Mouse (Mus musculus): ENCODE data around the gene Birc2.

Gene Birc2

DNA sequence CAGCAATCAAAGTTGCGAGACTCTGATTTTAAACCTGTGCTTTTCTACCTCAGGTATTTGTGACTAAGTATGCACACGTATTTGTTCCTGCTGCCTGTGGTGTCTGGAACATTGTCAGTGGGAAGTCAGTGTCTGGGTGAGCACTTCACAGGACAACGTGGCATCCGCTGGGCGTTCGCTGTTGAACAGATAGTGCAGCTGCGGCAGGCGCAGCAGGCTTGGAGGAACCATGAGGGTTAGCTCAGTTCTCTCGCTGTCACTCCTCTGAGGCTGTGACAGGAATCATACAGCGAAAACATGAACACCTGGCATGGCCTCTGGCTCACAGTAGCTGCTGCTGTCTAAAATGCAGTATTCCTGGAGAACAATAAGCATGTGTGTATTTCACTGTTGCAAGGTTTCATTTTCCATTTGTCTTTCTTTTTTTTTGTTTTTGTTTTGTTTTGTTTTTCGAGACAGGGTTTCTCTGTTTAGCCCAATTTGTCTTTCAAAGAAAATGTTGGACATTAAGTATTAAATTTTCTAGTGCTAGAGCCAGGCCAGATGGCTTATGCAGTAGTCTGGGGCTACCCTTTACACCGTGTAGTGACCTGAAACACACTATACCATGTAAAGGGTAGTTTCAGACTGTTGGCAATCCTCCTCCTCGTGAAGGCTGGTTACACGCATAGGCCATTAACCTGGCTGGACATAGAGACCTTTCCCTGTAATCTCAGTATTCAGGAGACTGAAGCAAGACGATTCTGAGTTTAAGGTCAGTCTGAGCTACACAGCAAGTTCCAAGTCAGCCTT is 52.8 kb downstream of the Birc2 start:
- no peak for DNase-seq

DNA sequence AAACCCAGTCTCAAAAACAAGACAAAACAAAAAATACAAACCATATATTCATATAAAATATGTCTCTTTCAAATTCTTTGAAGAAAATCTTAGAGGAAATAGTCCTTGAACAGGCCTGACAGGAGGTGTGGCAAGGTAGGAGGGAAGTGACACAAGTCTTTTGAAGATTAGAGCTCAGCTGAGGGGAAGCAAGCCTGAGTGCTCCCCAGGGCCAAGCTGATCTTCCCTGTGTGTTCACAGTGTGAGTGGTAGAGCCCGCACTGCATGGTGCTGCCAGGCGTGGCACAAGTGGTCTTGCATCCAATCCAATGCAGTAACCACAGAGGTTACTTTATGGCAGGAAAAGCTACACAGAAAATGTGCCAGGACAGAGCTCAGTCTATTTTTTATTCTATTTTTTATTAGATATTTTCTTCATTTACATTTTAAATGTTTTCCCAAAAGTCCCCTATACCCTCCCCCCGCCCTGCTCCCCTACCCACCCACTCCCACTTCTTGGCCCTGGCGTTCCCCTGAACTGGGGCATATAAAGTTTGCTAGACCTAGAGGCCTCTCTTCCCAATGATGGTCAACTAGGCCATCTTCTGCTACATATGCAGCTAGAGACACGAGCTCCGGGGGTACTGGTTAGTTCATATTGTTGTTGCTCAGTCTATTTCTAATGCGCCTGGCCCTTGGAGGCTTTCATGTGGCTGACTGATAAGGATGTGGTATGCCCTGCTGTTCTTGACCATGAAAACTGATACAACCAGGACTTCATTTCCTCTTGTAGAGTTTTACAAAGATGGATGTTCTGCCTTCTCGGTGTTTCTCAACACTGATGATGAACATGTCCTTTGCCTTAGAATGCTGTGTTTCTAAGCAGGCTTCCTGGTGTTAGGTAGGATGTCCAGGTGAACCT is 56.4 kb downstream of the Birc2 start:
- DNase-seq = no peak

DNA sequence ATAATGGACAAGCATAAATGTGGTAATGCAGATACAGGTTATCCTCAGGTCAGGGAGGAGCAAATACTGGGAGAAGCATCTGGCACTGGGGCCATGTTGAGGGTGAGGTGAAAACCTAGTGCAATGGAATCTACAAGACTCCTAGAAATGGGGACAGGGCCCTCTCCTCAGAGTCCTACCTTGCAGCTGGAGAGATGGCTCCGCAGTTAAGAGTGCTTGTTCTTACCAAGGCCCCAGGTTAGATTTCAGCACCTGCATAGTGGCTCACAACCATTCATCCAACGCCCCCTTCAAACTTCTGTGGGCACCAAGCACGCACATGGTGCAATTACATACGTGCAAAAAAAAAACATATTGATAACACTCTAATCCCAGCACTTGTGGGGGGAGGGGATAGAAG is 57.1 kb downstream of the Birc2 start:
- DNase-seq = no peak

DNA sequence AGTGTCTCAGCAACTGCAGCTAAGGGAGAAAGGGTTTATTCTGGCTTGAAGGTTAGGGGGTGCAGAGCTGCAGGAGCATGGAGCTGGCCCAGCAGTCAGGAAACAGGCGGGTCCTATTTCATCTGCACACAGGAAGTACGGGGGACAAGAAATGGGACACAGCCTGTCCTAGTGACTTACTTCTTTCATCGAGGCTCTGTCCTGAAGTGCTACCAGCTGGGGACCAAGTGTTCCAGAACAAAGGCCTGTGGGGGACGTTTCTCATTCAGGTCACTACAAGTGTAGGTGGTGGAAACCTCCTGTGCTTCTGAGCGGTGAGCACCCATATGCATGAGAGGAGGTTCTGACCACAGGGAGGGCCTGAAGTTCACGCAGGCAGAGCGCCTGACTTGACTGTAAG is 58.1 kb downstream of the Birc2 start:
- no peak for DNase-seq

DNA sequence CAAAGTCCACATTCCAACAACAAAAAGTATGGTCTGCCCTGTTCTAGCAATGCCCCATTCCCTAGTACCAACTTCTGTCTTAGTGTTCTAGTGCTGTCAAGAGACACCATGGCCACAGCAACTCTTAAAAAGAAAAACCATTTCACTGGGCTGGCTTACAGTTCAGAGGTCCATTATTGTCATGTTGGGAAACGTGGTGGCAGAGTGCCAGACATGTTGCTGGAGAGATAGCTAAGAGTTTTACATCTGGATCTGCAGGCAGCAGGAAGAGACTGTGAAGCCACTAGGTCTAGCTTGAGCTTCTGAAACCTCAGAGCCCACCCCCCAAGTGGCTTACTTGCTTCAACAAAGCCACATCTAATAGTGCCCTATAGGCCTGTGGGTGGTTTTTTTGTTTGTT is 59.2 kb downstream of the Birc2 start:
- DNase-seq = no peak

DNA sequence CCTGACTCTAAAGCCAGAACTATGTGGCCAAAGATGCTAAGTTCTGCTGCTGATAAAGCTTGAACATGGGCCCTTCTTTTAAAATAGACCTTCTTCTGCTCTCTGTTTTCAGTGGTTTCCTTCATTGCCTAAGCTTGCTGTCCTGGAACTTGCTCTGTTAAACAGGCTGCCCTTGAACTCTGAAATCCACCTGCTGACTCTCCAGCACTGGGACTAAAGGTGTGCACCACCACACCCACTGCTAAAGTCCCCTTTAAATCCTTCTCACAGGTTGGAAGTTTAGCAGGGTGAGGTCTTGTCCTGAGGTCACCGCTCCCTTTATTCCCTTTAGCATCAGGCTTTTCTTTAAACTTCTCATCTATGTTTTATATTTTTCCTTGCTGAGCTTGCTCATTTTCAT is 59.9 kb downstream of the Birc2 start:
- no peak for DNase-seq

DNA sequence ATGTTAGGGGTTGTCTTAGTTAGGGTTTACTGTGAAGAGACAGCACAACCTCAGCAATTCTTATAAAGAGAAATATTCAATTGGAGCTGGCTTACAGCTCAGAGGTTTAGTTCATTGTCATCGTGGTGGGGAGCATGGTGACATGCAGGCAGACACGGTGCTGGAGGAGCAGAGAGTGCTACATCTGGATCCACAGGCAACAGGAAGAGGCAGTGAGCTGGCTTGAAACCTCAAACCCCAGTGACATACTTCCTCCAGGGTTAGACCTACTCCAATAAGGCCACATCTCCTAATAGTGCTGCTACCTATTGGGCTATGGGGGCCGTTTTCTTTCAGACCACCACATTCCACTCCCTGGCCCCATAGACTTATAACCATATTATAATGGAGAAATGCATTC is 60.9 kb downstream of the Birc2 start:
- no peak for DNase-seq

DNA sequence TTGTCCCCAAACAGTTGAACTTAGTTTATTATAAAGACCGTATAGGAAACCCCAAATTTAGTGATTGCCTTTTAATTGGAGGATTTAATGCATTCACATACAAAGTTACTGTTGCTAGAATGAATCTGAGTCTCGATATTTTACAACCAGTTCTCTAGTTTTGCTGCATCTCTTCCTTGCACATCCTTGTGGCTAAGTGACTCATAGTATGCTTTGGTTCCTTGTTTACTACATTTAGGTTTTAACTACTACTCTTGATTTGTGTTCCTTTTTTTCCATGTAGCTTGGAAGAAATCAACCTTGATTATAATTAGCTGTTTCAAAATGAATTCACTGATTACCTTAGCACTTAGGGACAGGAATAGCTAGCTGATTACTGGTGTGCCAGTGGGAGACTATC is 61.9 kb downstream of the Birc2 start:
- no peak for DNase-seq

DNA sequence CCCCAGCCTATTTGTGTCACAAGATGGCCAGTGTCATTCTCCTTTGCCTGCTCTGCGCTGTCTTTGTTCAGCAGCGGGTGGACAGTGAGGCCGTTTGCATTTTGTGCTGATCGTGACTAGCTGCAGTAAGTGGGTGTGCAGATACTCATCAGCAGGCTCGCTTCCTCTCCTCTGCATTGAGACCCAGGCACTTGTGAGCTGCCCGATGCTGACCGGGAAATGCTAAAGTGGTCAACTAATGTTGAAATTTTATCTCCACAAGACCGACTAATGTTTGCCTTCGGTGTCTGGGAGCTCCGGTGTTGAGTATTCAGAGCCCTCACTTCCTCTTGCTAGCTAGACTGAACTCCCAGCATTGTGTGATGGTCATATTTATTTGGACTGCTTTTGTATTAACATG is 62.3 kb downstream of the Birc2 start:
- DNase-seq = no peak

DNA sequence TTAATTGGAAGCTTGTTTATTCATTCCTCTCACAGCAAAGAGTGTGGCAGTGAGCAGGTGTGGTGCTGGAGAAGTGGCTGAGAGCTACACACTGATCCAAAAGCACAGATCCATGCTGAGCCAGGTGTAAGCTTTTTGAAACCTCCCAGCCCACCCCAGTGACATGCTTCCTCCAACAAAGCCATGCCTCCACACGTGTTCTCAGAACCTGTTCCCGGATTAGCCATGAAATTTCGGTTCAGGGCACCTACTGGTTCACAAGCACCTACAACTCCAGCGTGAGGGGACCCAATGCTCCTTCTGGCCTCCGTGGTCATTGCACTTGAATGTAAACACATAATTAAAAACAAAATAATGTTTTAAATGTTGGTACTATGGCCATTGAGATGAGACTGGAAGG is 63.2 kb downstream of the Birc2 start:
- no peak for DNase-seq

DNA sequence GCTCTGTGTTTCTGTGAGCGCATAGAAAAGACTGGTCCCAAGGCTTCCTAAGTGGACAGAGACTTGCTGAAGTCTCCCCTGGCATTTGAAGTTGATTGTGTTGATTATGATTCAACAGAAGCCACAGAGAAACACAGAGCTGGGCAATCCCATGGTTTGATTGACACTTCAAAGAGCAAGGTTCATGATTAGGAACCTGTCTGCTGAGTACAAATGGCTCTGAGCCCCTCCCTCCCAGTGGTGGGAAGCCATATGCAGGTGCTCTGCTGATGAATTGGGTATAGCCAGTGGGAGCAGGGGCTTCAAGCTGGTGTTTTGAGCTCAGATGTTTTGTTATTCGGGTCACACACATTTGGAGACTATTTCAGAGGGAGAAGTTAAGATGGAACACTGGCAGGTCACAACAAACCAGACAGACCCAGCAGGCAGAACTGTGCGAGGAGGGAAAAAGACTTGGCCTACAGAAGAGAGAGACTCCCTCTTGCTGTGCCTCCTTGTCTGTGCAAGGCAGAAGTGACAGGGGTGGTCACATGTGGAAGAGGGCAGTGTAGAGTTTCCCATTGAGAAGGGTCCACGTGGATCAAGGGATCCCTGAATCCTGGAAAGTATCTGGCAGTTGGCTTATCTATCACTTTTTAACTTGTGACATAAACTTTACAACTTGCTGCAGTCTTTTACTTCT is 64.0 kb downstream of the Birc2 start:
- no peak for DNase-seq

DNA sequence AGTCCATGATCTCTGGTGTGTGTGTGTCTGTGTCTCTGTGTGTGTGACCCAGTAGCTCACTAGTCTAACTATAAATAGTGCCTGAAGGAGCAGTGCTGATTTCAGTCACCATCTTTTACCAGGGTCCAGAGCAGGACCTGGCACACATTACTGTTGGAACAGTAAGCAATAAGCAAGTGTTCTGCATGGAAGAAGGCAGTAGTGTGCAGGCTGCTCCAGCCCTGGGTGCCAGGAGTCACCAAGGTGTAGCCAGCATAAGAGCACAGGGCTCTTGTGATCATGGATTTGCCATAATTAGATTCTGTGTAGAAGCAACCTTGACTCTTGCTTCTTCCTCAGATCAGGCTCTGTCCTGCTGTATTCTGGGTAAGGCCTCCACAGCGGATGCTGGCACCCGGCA is 64.5 kb downstream of the Birc2 start:
- DNase-seq = no peak

DNA sequence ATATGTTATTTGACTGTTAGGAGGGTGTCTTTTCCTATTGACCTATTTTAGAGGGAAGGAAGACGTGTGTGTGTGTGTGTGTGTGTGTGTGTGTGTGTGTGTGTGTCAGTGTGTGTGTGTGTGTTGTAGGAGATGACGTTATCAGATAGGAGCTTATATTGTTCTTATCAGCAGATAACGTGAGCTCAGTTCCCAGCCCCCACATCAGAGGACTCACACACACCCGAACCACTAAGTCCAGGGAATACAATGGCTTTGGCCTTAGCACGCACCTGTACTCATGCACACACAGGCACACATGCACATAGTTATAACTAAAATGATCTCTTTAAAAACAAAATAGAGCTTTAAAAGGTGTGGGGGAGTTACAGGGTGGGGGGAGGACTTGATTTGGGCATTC is 67.4 kb downstream of the Birc2 start:
- no peak for DNase-seq

DNA sequence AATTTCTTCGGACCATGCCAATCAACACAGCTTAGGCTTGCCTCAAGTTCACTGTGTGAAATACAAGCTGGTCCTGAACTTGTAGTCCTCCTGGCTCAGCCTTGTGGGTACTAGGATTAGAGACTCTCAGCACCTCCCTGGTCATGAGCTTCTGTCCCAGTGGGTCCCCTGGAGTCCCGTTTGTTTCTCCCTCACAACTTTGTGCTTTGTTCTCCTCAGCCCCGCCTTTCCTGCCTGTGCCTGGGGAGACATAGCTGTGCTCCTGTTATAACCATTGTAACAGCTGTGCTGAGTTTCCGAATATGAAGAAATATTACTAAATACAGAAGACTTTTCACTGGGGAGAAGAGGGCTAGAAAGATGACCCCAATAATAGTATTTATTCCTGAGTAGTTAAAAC is 67.8 kb downstream of the Birc2 start:
- DNase-seq = no peak
